Mouse (Mus musculus) retina, adult 2 months (tissue): ENCODE measurements around the gene Duxf3.
"Not testable (repeated sequence)": the region's sequence is repeated elsewhere in the genome, so short reads cannot be mapped to it uniquely, and the experiment has no call there.

Experiments
- DNase-seq: peaks from one replicate; pipeline ENCODE4 v3.0.0-alpha.2; 2012; ENCODE audit warnings: low read depth, low spot score

The Duxf3 gene

DNA sequence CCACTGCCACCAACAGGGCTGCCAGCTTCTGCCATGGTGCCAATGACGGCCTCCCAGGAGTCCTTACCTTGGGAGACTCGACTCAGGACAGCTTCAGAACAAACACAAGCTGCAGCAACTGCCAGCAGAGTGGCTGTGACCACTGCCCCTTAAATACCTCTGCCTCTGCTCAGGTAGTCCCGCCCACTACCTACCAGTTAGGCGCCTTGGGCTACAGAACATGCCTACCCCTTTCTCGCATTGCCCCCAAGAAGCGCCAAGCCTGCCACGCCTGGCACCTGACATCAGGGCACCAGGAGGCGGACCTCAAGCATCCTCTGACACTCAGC lies at the start of gene Duxf3:
Duxf3 (minus strand) TSS at position 35 of the 329 bp plus-strand sequence.
- DNase-seq = not testable (repeated sequence)

- DNase-seq = no peak
Observed at GRCm38 (mm10) chr10:58282238-58282637, 49.8 kb upstream of the Duxf3 start.

- no peak for DNase-seq
Observed at GRCm38 (mm10) chr10:58258466-58258865, 26.0 kb upstream of the Duxf3 start.

DNA sequence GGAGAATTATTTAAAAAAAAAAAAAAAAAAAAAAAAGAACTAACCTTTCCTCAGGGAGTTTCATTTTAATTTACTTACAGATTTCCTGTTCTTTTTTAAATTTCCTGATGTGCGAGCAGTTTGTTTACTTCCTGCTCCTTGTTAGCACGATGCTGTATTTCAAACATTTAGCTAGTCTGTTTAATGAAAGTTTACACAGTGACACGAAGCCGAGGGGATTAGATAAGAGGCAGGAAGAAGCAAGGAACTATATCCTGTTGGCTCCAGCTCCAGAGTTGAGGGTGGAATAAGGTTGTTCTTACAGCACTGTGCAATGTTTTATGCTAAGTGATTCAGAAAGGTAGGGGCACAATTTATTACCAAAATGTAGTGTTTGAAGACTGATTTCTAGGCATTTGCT lies 23.5 kb upstream of the Duxf3 start:
- DNase-seq = no peak

DNA sequence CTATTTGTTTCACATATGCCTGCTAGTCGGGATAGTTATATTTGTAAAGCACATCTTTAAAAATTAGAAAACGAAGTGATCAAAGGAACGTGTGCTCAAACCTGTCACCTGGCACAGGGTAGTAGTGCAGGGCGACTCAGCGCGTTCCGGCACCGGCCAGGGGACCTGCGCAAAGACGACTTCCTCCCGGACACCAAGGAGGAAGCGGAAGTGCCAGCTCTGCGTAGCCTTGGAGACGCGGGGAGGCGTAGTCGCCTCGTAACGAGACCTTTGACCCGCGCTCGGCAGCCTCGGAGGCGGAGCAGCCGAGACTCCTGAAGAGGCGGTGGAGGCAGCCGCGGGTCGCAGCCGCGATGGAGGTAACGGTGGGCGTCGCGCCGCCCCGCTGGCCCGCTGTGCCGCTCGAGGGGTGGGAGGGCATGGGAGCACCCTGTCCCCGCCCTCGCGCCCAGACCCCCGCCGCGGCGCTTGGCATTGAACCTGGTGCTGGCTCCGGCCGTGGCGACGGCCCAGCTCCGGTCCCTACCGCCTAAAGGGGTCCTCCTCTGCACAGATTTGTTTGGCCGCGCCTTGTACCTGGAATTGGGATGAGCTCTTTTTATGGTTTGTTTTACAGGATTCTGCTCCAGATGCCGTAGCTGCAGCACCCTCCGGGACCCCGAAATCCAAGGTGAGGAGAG lies 22.9 kb upstream of the Duxf3 start, which contains the start of gene Gcc2:
Gcc2 (plus strand) TSS at position 285 of the 680 bp plus-strand sequence.
- DNase-seq = peak; percentile 83

- no peak for DNase-seq
Observed at GRCm38 (mm10) chr10:58254635-58255175, 22.2 kb upstream of the Duxf3 start.

DNA sequence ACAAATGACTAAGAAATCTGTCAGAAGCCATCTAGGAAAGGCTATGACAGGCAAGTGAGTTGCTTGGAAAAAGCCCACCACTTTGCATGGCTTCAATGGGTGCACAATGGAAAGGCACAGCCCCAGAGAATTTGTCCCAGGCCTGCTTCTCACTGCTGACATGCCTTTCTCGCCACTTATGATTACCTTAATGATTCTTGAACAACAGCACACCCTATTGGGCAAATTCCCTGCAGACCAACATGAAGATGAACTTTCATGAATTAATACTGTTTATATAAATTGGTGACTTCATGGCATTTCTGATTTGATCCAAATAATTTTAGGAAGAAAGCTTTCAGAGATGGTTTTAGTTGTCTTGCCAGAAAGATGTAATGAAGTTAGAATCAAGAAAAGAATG lies 17.1 kb upstream of the Duxf3 start:
- no peak for DNase-seq

DNA sequence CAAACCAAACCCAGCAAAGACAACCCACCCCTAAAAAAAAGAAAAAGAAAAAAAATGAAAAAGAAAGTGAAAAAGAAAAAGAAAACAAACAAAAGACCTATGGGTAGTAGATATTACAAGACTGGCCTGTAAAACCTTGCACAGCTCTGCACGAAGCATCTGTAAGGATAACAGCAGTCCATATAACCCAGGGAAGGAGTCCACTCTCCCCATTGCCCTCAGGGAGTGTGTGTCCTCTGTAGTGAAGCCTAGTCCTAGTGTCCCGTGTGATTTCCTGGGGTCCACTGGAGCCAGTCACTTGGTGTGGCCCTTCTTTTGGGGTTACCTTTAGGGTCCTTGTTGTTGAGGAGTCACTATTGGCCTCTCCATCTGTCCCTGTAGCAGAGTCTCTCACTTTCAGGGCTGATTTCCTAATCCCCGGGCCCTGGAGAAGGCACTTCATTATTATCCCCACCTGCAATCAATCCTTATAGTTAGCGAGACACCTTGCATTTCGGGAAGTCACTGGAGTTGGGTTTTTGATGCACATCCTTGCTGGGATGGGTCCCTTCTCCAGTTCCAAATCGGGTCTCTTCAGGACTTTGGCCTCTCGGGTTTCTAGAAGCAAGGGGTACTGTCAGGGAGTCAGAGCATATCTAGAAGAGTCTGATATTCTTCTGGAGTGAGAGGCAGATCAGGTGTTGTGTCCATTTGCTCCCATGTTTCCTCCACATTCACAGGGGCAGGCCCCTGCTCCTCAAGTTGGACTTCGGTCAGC lies 6.7 kb upstream of the Duxf3 start:
- DNase-seq = not testable (repeated sequence)

- no peak for DNase-seq
Observed at GRCm38 (mm10) chr10:58236613-58237012, 4.1 kb upstream of the Duxf3 start, which contains the start of gene Gm4981. TSS of gene Gm4981 (minus strand) at chr10:58236701.

DNA sequence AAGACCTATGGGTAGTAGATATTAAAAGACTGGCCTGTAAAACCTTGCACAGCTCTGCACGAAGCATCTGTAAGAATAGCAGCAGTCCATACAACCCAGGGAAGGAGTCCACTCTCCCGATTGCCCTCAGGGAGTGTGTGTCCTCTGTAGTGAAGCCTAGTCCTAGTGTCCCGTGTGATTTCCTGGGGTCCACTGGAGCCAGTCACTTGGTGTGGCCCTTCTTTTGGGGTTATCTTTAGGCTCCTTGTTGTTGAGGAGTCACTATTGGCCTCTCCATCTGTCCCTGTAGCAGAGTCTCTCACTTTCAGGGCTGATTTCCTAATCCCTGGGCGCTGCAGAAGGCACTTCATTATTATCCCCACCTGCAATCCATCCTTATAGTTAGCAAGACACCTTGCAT lies 2.5 kb upstream of the Duxf3 start:
- DNase-seq = not testable (repeated sequence)

DNA sequence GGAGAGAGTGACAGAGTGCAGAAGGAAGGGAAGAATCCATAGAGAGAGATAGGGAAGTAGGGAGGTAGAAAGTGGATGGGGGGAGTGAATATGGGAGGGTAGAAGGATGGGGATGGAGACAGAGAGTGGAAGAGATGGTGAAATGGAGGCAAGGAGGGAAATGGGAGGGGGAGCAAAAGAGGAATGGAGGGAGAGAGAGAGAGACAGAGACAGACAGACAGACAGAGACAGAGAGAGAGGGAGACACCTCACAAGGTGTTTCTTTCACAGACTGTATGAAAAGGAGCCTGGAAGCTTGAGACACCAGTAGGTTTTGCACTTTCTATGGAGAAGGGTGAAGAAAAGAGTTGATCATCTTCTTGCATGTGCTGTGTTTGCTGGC lies 1.3 kb upstream of the Duxf3 start:
- DNase-seq = not testable (repeated sequence)

DNA sequence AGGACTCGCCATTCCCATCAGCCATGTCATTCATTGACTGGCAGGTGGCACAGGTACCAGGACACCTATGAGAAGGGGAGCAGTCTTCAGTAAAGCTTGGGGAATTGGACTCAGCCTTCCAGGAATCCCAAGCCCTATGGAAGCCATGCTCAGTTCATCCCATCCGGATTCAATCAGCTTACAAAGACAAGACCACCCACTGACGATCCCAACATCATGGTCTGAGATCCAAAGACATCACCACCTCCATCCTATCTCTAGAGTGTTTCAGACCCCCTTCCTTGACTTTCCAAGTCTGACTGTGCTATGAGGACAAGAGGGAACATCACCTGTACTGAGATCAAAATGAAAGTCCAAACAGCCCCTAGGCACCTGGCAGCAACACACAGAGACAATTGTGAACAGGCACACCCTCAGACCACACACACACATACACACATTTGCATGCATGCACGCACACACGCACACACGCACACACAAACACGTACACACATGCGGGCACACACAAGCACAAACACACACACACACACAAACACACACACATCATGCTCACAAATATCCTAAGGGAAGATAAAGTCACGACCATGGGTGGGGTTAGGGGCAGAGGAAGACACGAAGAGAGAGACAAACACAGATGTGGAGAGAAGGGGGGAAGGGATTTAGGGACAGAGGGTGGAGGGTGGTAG lies 722 bp upstream of the Duxf3 start:
- not testable (repeated sequence) for DNase-seq

GRCm38 (mm10) chr10:58231779-58232640 lies 465 bp downstream of the Duxf3 start:
- not testable (repeated sequence) for DNase-seq

- not testable (repeated sequence) for DNase-seq
Observed at GRCm38 (mm10) chr10:58231088-58231487, 1.4 kb downstream of the Duxf3 start.

- not testable (repeated sequence) for DNase-seq
Observed at GRCm38 (mm10) chr10:58230021-58230420, 2.5 kb downstream of the Duxf3 start.

DNA sequence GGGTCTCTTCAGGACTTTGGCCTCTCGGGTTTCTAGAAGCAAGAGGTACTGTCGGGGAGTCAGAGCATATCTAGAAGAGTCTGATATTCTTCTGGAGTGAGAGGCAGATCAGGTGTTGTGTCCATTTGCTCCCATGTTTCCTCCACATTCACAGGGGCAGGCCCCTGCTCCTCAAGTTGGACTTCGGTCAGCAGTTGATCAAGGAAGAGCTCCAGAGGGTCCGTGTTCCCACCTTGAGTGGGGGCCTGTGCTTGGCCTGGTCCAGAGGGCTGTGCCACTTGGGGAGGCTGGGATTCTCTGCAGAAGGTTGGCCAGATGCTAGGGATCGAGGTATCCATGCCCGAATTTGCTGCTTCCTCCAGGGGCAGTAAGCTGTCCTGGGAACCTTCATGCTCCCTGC lies 4.7 kb downstream of the Duxf3 start:
- not testable (repeated sequence) for DNase-seq

DNA sequence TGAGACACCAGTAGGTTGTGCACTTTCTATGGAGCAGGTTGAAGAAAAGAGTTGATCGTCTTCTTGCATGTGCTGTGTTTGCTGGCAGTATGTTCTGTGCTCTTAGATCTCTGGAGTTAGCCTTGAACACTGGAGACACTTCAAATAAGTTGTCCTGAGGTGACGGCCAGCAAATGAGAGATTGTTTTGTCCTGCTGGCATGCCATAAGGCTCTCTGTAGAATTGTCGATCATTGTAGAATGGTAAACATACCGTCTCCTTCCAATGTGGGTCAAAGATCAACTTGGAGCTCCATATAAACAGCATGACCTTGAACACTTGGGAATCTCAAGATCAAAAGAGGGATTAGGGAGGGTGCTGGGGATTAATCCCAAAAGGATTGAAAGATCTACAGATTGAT lies 6.1 kb downstream of the Duxf3 start:
- DNase-seq = not testable (repeated sequence)

- DNase-seq = not testable (repeated sequence)
Observed at GRCm38 (mm10) chr10:58224827-58225785, 7.4 kb downstream of the Duxf3 start, which contains the start of gene AW822073. TSS of gene AW822073 (minus strand) at chr10:58224930.

- DNase-seq = not testable (repeated sequence)
Observed at GRCm38 (mm10) chr10:58223972-58224805, 8.3 kb downstream of the Duxf3 start.
